Mouse (Mus musculus) heart, adult 2 months (tissue): Measurements from ENCODE around the gene Pak4. TPM values are rescaled to one million over a fixed set of nuclear protein-coding genes. Genes with fewer than 3 reads are reported as not detected.

ENCODE experiments used
- DNase-seq, 2 experiments: peaks; one replicate each; pipeline ENCODE4 v3.0.0; 2021
- H3K27ac ChIP-seq: fragments of 200-600 bp; 2 replicates; pipeline ENCODE4 v1.8.1; 2022
- H3K27me3 ChIP-seq: fragments of 200-500 bp; 2 replicates; pipeline ENCODE4 v1.6.1; 2012; ENCODE audit warnings: mild to moderate bottlenecking, low read length, inconsistent platforms, mixed read lengths; ENCODE audit not compliant: control insufficient read depth, insufficient read depth
- H3K36me3 ChIP-seq: fragments of 200-500 bp; 2 replicates; pipeline ENCODE4 v1.6.1; 2012; ENCODE audit warnings: low read length, inconsistent platforms; ENCODE audit not compliant: control insufficient read depth, insufficient read depth
- H3K4me1 ChIP-seq: fragments of 200-500 bp; 2 replicates; pipeline ENCODE4 v1.6.1; 2011; ENCODE audit warnings: low read length; ENCODE audit not compliant: control insufficient read depth, insufficient read depth
- H3K4me3 ChIP-seq: fragments of 200-600 bp; 2 replicates; pipeline ENCODE4 v1.8.1; 2022
- H3K79me2 ChIP-seq: fragments of 200-500 bp; replicated peaks from 2 replicates; pipeline ENCODE4 v1.6.1; 2012; ENCODE audit warnings: mild to moderate bottlenecking, inconsistent platforms, low read length, moderate library complexity, mixed read lengths; ENCODE audit not compliant: control insufficient read depth, insufficient read depth
- H3K9ac ChIP-seq: fragments of 200-500 bp; 2 replicates; pipeline ENCODE4 v1.6.1; 2012; ENCODE audit warnings: low read depth, mild to moderate bottlenecking, control low read depth, inconsistent platforms, low read length, mixed read lengths
- CTCF ChIP-seq: fragments of 200-600 bp; IDR thresholded peaks from 2 replicates; pipeline ENCODE4 v1.8.1; 2022; ENCODE audit warnings: antibody characterized with exemption, mild to moderate bottlenecking, moderate library complexity
- EP300 ChIP-seq: fragments of 200-500 bp; IDR thresholded peaks from 2 replicates; pipeline ENCODE4 v1.6.1; 2011; ENCODE audit warnings: low read depth, low read length, control low read depth; ENCODE audit not compliant: insufficient read depth
- POLR2A ChIP-seq: fragments of 200-500 bp; IDR thresholded peaks from 2 replicates; pipeline ENCODE4 v1.6.1; 2011; ENCODE audit warnings: mild to moderate bottlenecking, low read depth, low read length, control low read depth; ENCODE audit not compliant: insufficient read depth
- WGBS: fragments of 180-500 bp; shearing (Covaris S2); methylation state at CpG from one replicate; pipeline ENCODE4 v1.1.7; 2018; 5-methylcytosine and 5-hydroxymethylcytosine counted together
- intact Hi-C: fragments of 180-260 bp; cut with DNase I; formaldehyde crosslinking; loops from one replicate; pipeline ENCODE4 v1.15.1; 2025
- polyA plus RNA-seq: library from polyadenylated mRNA; depleted of rRNA; stranded (reverse); fragments of >200 nt; gene quantifications from 2 replicates; pipeline ENCODE4 v1.2.3, GENCODE M21; 2012
- total RNA-seq, 2 experiments: library from RNA; stranded (reverse); gene quantifications; 2 replicates each; pipeline ENCODE4 v1.2.3; 2021

Pak4 gene
- total and polyA plus RNA-seq, 3 experiments = 7.6 to 9.4 (median 8.8) TPM

- peak in 1 of 2 experiments; percentile 56 for DNase-seq
- intact Hi-C loops = no loop called here
- TF ChIP-seq EP300 (no peak), POLR2A (no peak), CTCF (no peak)
- H3K4me3 ChIP-seq = no peak overlapping the region
- no peaks in the 10 kb centered on the region for H3K27me3 ChIP-seq
- H3K9ac ChIP-seq = no peak overlapping the region
- no peaks in the 10 kb centered on the region for H3K79me2 ChIP-seq
- no peaks in the 10 kb centered on the region; the same call in 1 of the 2 replicates for H3K4me1 ChIP-seq
- no peaks in the 10 kb centered on the region for H3K36me3 ChIP-seq
- peak overlapping the region; percentile 20; the same call in 1 of the 2 replicates for H3K27ac ChIP-seq
- 46% methylated on average over 12 of the region's 12 CpGs for WGBS
Observed at GRCm38 (mm10) chr7:28570291-28570981, 27.5 kb downstream of the Pak4 start.

GRCm38 (mm10) chr7:28568253-28568652 lies 29.7 kb downstream of the Pak4 start:
- intact Hi-C loops = loop anchor here (1.0 kb wide), 2 partner anchors 33 to 122 kb away; no protein-coding TSS in a partner anchor
- Histone ChIP-seq H3K36me3 (no peaks in the 10 kb centered on the region), H3K4me3 (no peak overlapping the region), H3K9ac (no peak overlapping the region), H3K79me2 (no peaks in the 10 kb centered on the region), H3K4me1 (no peaks in the 10 kb centered on the region; the same call in 1 of the 2 replicates), H3K27me3 (no peaks in the 10 kb centered on the region), H3K27ac (no peak overlapping the region)
- DNase-seq = peak; percentile 59 to 65
- TF ChIP-seq CTCF (peak; percentile 91), POLR2A (no peak)

- H3K79me2 ChIP-seq = no peaks in the 10 kb centered on the region
- H3K36me3 ChIP-seq = no peaks in the 10 kb centered on the region
- no peak for DNase-seq
- no peak overlapping the region for H3K4me3 ChIP-seq
- intact Hi-C loops = no loop called here
- no peak for TF ChIP-seq POLR2A
- no peak for TF ChIP-seq EP300
- no peak for TF ChIP-seq CTCF
- H3K27ac ChIP-seq = no peak overlapping the region
- no peaks in the 10 kb centered on the region; the same call in 1 of the 2 replicates for H3K4me1 ChIP-seq
- 82% methylated on average over 4 of the region's 4 CpGs for WGBS
- H3K9ac ChIP-seq = no peak overlapping the region
- H3K27me3 ChIP-seq = no peaks in the 10 kb centered on the region
Observed at GRCm38 (mm10) chr7:28567539-28567938, 30.4 kb downstream of the Pak4 start.

GRCm38 (mm10) chr7:28565407-28565806 lies 32.6 kb downstream of the Pak4 start:
- no peak for TF ChIP-seq CTCF
- TF ChIP-seq EP300 = no peak
- no peak for TF ChIP-seq POLR2A
- no peak for DNase-seq
- H3K27ac ChIP-seq = no peak overlapping the region
- no peaks in the 10 kb centered on the region for H3K79me2 ChIP-seq
- H3K36me3 ChIP-seq = no peaks in the 10 kb centered on the region
- WGBS = 84% methylated on average over 5 of the region's 5 CpGs
- H3K4me3 ChIP-seq = no peak overlapping the region
- intact Hi-C loops = no loop called here
- no peak overlapping the region for H3K9ac ChIP-seq
- H3K27me3 ChIP-seq = no peaks in the 10 kb centered on the region
- no peaks in the 10 kb centered on the region for H3K4me1 ChIP-seq

GRCm38 (mm10) chr7:28562951-28563350 lies 35.0 kb downstream of the Pak4 start:
- DNase-seq = no peak
- Histone ChIP-seq H3K4me3 (no peak overlapping the region), H3K36me3 (no peaks in the 10 kb centered on the region), H3K9ac (no peak overlapping the region), H3K4me1 (no peaks in the 10 kb centered on the region; the same call in 1 of the 2 replicates), H3K27ac (no peak overlapping the region), H3K27me3 (no peaks in the 10 kb centered on the region), H3K79me2 (no peaks in the 10 kb centered on the region)
- TF ChIP-seq POLR2A = no peak
- TF ChIP-seq EP300 = no peak
- no peak for TF ChIP-seq CTCF
- WGBS = 96% methylated on average over 13 of the region's 13 CpGs
- intact Hi-C loops = no loop called here

GRCm38 (mm10) chr7:28562371-28562770 lies 35.6 kb downstream of the Pak4 start:
- no peak overlapping the region for H3K27ac ChIP-seq
- H3K27me3 ChIP-seq = no peaks in the 10 kb centered on the region
- no peak for DNase-seq
- H3K79me2 ChIP-seq = no peaks in the 10 kb centered on the region
- WGBS = 90% methylated on average over 13 of the region's 13 CpGs
- H3K36me3 ChIP-seq = no peaks in the 10 kb centered on the region
- intact Hi-C loops = no loop called here
- no peaks in the 10 kb centered on the region; the same call in 1 of the 2 replicates for H3K4me1 ChIP-seq
- TF ChIP-seq CTCF (no peak), EP300 (no peak), POLR2A (no peak)
- no peak overlapping the region for H3K4me3 ChIP-seq
- H3K9ac ChIP-seq = no peak overlapping the region
